Mouse (Mus musculus): ENCODE data around the gene Zkscan16. TPM values are rescaled to one million over a fixed set of nuclear protein-coding genes. Genes with fewer than 3 reads are reported as not detected.

Zkscan16 gene
- total RNA-seq, 2 experiments from 2014 or later, result 50.1 to 56.8 TPM

GRCm38 (mm10) chr4:58942942-58943341 is 486 bp upstream of the Zkscan16 start:
- Histone ChIP-seq H3K4me3 (peak overlapping the region; percentile 67), H3K27ac (peak overlapping the region; percentile 91)
- TF ChIP-seq CTCF (IDR thresholded peaks at IDR 0.05), result no peak
- DNase-seq (ENCODE audit: extremely low spot score in 1 of 2, low spot score in 2 of 2), result no peak
- intact Hi-C loops (cut with DNase I), result loop anchor here (1.0 kb wide), 1 partner anchor 31 kb away; the partner anchor contains the start of gene Ecpas

GRCm38 (mm10) chr4:58944206-58944553 is 752 bp downstream of the Zkscan16 start:
- intact Hi-C loops (cut with DNase I), result no loop called here
- TF ChIP-seq CTCF (IDR thresholded peaks at IDR 0.05), result no peak
- peak overlapping the region; percentile 67 for H3K4me3 ChIP-seq
- DNase-seq (ENCODE audit: extremely low spot score in 1 of 2, low spot score in 2 of 2), result no peak
- H3K27ac ChIP-seq, result peak overlapping the region; percentile 91

- DNase-seq (ENCODE audit: extremely low spot score in 1 of 2, low spot score in 2 of 2), result peak; percentile 32 to 36
- no peak for TF ChIP-seq CTCF (IDR thresholded peaks at IDR 0.05)
- Histone ChIP-seq H3K4me3 (peak overlapping the region; percentile 67), H3K27ac (peak overlapping the region; percentile 91)
- intact Hi-C loops (cut with DNase I), result no loop called here
Observed at GRCm38 (mm10) chr4:58944695-58945094, 1.3 kb downstream of the Zkscan16 start.

GRCm38 (mm10) chr4:58948391-58948790 is 5.0 kb downstream of the Zkscan16 start:
- intact Hi-C loops (cut with DNase I), result no loop called here
- Histone ChIP-seq H3K4me3 (no peak overlapping the region), H3K27ac (no peak overlapping the region)
- no peak for TF ChIP-seq CTCF (IDR thresholded peaks at IDR 0.05)
- DNase-seq (ENCODE audit: extremely low spot score in 1 of 2, low spot score in 2 of 2), result no peak

GRCm38 (mm10) chr4:58952630-58953029 is 9.2 kb downstream of the Zkscan16 start:
- DNase-seq (ENCODE audit: extremely low spot score in 1 of 2, low spot score in 2 of 2), result no peak
- intact Hi-C loops (cut with DNase I), result no loop called here
- Histone ChIP-seq H3K4me3 (no peak overlapping the region), H3K27ac (no peak overlapping the region)
- no peak for TF ChIP-seq CTCF (IDR thresholded peaks at IDR 0.05)

GRCm38 (mm10) chr4:58961719-58962118 is 18.3 kb downstream of the Zkscan16 start:
- intact Hi-C loops (cut with DNase I), result no loop called here
- no peak for TF ChIP-seq CTCF (IDR thresholded peaks at IDR 0.05)
- Histone ChIP-seq H3K27ac (no peak overlapping the region), H3K4me3 (no peak overlapping the region)
- DNase-seq (ENCODE audit: extremely low spot score in 1 of 2, low spot score in 2 of 2), result no peak

- DNase-seq (ENCODE audit: extremely low spot score in 1 of 2, low spot score in 2 of 2), result no peak
- no peak for TF ChIP-seq CTCF (IDR thresholded peaks at IDR 0.05)
- H3K4me3 ChIP-seq, result no peak overlapping the region
- no peak overlapping the region for H3K27ac ChIP-seq
- intact Hi-C loops (cut with DNase I), result no loop called here
Observed at GRCm38 (mm10) chr4:58963271-58963670, 19.8 kb downstream of the Zkscan16 start.

GRCm38 (mm10) chr4:58965136-58965535 is 21.7 kb downstream of the Zkscan16 start:
- intact Hi-C loops (cut with DNase I), result no loop called here
- TF ChIP-seq CTCF (IDR thresholded peaks at IDR 0.05), result no peak

GRCm38 (mm10) chr4:58970678-58971077 is 27.2 kb downstream of the Zkscan16 start:
- TF ChIP-seq CTCF (IDR thresholded peaks at IDR 0.05), result no peak
- H3K27ac ChIP-seq, result no peak overlapping the region
- no peak overlapping the region for H3K4me3 ChIP-seq
- no peak for DNase-seq (ENCODE audit: extremely low spot score in 1 of 2, low spot score in 2 of 2)
- intact Hi-C loops (cut with DNase I), result no loop called here

More at GRCm38 (mm10) chr4:58965136-58965535, 21.7 kb downstream of the Zkscan16 start:
- Histone ChIP-seq H3K4me3 (no peak overlapping the region), H3K27ac (no peak overlapping the region)
- DNase-seq (ENCODE audit: extremely low spot score in 1 of 2, low spot score in 2 of 2), result no peak

- Histone ChIP-seq H3K27ac (no peak overlapping the region), H3K4me3 (no peak overlapping the region)
- intact Hi-C loops (cut with DNase I), result no loop called here
- no peak for TF ChIP-seq CTCF (IDR thresholded peaks at IDR 0.05)
- no peak for DNase-seq (ENCODE audit: extremely low spot score in 1 of 2, low spot score in 2 of 2)
Observed at GRCm38 (mm10) chr4:58975711-58976110, 32.3 kb downstream of the Zkscan16 start.

GRCm38 (mm10) chr4:58981421-58981820 is 38.0 kb downstream of the Zkscan16 start:
- Histone ChIP-seq H3K4me3 (no peak overlapping the region), H3K27ac (no peak overlapping the region)
- intact Hi-C loops (cut with DNase I), result loop anchor here (10.0 kb wide), 1 partner anchor 353 kb away; no protein-coding TSS in a partner anchor
- DNase-seq (ENCODE audit: extremely low spot score in 1 of 2, low spot score in 2 of 2), result no peak
- TF ChIP-seq CTCF (IDR thresholded peaks at IDR 0.05), result no peak

GRCm38 (mm10) chr4:58982806-58983205 is 39.4 kb downstream of the Zkscan16 start:
- no peak for DNase-seq (ENCODE audit: extremely low spot score in 1 of 2, low spot score in 2 of 2)
- no peak overlapping the region for H3K27ac ChIP-seq
- intact Hi-C loops (cut with DNase I), result loop anchor here (10.0 kb wide), 1 partner anchor 352 kb away; no protein-coding TSS in a partner anchor
- H3K4me3 ChIP-seq, result no peak overlapping the region
- TF ChIP-seq CTCF (IDR thresholded peaks at IDR 0.05), result no peak

GRCm38 (mm10) chr4:58985157-58985648 is 41.8 kb downstream of the Zkscan16 start:
- Histone ChIP-seq H3K4me3 (no peak overlapping the region), H3K27ac (no peak overlapping the region)
- TF ChIP-seq CTCF (IDR thresholded peaks at IDR 0.05), result peak; percentile 95
- intact Hi-C loops (cut with DNase I), result loop anchor here (1.0 to 10.0 kb wide), 3 partner anchors 14 to 350 kb away; no protein-coding TSS in a partner anchor
- DNase-seq (ENCODE audit: extremely low spot score in 1 of 2, low spot score in 2 of 2), result peak; percentile 74 to 78

Data from left cerebral cortex, adult 2 months (tissue).